Mouse (Mus musculus) ES-CJ7 (cell line): ENCODE measurements around the gene Cldn13.

ENCODE experiments used
- DNase-seq: peaks from one replicate; pipeline ENCODE4 v3.0.0; 2011; ENCODE audit warnings: low read depth, low spot score

Gene Cldn13

DNA sequence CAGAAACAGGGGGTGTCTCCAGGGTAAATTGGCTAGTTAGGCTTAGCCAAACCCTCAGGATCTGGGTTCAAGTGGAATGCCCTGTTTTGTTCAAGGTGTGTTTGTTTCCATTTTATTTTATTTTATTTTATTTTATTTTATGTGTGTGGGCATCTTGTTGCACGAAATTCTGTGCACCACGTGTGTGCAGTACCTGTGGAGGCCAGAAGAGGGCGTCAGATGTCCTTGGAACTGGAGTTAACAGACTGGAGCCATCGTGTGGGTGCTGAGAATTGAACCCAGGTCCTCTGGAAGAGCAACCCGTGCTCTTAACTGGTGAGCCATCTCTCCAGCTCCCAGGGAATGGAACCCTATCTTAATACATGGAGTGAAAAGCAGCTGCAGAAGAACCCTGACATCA, 22.6 kb downstream of the Cldn13 start:
- DNase-seq = no peak

DNA sequence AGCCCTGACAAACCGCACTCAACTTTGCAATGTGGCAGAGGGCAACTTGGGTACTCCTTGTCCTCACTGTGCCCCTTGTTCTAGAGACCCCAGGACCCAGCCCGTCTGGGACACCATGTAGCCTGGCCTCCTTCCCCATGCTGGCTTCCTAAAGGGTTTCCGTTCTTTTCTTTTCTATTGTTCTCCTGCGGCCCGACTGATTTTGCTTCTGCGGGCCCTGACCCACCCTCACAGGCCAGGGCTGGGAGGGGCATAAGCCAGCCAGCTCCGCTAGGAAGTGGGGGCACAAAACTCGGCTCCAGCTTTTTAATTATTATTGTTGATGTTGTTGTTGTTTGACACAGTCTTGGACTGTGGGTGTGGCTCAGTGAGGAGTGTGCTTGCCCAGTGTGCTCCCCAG, 23.8 kb downstream of the Cldn13 start:
- no peak for DNase-seq

DNA sequence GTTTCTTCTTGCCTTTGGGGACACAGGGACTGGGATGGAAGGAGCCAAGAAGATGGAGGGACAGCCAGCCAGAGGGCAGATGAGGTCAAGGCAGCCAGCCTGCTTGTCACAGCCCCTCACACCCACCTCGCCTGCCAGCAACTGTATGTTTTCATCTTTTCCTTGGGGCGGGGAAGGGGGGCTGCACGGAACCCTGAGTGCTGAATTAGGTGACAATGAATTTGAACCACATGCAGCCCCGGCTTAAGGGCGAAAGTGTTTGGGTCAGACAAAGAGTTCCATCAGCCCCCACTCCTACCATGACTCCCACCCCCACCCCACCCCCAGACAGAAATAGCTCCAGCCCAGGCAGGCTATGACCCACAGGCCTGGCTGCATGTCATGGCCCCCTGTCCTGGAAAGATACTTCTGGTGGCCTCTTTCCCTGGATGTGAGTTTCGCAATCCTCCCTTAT, 24.7 kb downstream of the Cldn13 start:
- no peak for DNase-seq

DNA sequence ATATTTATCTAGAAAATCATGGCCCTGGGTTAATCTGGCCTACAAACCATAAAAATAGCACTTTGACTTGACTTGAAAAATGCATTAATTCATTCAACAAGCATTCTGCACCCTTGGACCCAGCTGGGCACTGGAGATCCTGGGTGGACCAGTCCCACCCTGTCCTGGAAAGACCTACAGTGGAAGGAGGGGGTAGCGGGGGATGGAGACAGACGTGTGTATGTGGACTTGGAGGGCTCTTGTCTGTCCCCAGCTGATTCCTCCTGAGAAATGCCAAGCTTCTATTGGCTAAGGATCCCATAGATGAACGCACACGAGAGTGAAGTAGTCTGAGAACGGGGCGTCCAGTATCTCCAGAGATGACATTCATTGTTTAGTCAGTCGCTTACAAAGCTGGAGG, 26.8 kb downstream of the Cldn13 start:
- no peak for DNase-seq

DNA sequence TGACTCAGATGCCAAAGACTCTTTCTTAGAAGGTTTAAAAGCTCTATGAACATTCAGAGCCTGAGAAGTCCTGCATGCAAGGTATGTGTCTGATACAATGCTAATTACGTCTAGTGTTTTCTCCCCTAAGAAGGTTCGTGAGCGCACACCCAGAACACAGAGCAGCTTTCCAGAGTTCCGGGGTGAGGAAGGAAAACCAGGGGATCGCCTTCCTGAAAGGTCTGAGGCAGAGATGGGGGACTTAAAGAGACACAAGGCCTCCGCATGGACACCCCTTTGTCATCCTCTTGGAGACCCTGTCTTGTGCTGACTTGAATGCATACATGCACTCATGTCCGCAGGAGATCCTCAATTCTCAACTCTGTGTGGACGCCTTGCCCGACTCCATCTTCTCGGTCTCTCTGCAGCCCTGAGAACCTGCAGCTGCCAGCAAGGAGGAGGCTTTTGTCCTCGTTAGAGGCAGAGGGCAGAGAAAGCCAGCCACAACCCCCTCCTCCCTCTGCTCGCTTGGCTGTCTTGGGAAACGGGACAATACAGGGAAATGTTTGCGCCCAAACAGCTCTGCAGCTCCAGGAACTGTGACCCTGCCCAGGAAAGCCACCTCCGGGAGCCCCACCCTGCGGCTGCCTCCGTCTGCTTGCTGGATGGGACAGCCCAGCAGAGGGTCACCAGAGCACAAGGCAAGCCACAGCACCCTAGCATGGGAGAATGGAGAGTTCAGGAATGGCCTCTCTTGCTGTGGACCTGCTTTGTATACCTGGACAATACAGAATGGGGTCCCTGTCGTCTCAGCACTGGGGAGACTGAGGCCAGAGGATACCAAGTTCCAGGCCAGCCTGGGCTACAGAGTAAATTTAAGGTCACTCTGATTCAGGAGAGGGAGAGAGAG, 27.6 kb downstream of the Cldn13 start:
- no peak for DNase-seq

DNA sequence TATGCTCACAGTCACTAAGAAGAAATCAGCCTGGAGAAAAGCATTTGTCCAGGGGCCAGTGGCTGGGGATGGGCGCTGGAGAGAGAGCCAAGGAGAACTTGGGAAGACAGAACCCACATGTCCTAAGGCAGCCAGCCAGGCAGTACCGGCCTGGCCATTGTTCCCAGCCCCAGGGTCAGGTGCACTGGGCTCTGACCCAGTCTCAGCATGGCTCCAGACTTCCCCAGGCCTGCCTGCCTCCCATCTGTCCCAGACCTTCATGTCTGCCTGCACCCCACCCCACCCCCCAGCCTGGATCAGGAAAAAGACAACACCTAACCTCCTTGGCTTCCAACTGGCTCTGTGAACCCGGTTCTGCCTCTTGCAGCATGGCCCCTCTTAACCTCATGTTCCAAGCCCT, 32.2 kb downstream of the Cldn13 start:
- no peak for DNase-seq

DNA sequence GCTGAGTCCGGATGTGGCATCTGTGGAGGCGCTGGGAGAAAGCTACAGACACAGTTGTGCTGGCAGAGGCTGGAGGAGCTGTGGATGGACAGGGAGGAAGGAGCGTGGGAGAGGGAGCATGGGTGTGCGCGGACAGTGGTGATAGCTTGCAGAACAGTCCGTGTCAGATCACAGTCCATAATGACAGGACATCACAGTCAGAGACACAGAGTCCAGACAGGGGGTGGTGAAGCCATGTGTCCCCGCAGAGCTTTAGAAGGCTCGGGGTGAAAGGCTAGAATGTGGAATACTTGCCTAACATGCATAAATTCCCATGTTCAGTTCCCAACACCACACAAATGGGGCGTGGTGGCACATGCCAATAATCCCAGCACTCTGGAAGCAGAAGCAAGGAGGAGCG, 38.5 kb downstream of the Cldn13 start:
- DNase-seq = no peak

DNA sequence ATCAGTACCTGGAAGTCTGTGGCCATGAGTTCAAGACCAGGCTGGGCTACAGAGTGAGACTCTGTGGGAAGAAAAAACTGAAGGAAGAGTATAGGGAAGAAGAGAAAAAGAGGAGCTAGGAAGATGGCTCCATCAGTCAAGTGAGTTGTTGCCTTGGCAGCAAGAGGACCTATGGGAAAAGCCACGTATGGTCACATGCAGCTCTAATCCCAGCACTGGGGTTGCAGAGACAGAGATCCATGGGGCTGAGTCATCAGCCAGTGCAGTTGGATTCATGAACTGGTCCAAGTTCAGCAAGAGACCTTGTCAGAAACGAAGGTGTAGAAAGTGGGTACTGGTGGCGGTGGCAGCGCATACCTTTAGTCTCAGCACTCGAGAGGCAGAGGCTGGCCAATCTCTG, 40.1 kb downstream of the Cldn13 start:
- no peak for DNase-seq

DNA sequence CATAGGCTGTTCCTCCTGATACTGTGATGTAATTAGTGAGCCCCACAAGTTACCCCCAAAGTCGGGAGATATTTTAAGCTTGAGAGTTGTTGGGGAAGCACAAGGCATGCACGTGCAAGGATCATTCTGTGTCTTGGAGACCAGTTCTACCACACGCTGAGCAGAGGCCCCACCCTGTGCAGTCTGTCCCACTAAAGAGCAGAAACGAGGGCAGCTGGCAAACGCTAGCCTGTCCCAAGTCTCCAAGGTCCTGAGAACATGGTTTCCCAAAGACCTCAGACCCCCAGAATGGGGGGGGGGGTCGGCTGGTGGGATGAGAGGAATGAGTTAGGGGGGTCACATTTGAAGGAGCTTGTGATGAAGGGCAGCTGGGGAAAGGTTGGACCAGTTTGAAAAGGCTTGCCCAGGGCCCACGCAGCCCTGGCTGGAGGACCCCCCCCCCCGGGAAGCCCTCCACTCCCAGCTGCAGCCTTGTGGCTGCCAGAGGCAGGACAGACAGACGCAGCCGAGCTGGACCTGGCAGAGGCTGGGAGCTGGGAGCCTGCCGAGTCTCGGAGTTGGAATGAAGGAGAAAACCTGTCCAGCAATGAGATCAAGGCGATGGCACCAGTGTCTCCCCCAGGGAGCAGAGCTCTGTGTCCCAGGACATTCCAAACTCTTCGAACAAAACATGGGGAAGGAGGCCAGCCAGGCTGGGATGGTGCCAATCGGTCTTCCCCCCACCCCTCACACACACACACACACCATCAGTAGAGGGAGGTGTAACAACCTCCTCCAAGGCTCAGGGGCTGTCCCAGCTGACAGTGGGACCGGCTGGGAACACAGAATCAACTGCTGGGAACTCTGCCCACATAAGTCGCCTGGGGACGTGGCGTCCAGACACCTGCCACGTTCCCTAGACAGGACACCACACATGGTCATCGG, 41.1 kb downstream of the Cldn13 start:
- DNase-seq = no peak

DNA sequence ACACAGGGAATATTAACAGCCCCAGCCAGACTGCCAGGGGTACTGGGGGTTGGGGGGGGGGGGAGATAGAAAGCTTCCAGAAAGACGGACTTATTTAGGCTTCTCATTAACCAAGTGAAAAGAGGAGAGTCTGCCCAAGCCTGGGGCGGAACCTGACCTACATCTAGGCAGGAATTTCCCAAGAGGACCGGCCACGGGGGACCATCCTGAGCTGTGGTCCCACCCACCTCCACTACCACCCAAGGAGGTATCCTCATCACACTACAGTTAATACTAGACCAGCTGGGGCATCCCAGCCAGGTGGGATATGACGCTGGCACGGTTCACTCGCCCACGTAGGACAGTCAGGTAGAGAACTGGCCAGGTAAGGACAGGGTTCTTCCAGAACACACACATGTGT, 42.3 kb downstream of the Cldn13 start:
- DNase-seq = no peak

DNA sequence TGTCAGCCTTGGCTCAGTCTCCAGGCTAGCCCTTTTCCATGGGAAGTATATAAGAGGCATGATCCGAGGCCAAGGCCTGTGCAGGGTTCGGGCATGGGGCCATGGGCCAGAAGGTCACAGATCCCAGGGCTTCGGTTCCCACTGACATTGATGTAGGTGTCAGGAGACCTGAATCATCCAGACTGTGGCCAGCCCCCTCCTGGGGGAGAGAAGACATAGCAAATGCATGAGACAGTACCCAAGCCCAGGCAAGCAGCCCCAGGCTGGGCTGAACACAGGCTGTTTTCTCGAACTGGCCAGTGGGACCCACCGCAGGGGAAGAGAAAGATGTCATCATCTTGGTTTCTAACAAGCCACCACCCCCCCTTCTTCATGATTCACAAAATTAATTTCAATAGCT, 42.7 kb downstream of the Cldn13 start:
- DNase-seq = no peak

DNA sequence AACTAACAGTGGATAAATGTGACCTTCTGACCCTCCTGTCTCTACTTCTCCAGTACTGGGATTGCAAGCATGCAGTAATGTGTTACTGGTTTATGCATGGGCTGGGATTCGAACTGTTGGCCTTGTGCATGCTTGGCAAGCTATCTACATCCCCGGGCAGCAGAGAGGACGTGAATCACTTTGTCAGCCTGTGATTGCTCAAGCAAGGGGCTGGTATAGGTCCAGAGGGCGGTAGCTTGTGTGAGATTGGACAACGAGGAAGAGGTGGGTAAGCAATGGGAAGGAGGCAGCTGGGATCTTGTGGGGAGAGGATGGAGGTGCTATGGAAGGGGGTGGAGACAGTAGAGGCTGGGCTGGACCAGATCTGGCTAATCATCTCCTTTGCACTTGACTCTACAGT, 46.8 kb downstream of the Cldn13 start:
- no peak for DNase-seq

DNA sequence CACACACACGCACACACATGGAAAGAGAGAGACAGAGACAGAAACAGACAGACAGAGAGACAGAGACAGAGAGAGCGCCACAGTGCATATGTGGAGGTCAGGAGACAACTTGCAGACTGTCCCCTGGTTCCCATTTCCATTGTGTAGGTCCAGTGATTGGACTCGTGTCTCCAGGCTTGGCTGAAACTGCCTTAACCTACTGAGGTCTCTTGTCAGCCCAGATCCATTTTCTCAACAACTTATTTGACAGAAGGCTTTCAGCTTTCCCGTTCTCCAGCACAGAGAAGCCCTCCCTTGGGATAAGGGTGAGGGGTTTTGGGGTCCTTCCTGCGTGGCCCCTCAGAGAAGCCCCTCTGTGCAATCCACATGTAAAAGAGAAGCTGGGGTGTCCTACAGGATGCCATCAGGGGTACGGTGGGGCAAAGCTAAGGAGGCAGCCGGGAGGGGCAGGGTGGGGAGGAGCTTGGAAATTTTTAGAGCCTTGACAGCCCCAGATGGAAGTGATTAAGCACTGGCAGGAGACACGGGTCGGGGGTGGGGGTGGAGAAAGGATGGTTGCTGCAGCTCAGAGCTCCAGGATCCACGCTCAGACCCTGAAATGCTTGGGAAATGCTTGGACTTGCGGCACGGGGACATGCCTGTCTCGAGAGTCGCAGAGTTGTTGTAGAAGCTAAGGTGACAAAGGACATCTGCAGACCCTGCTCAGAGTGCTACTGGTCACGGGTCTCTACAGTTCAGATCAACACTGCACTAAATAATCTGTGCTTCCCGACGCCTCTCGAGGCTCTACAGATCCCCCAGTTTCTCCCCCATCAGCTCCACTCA, 47.8 kb downstream of the Cldn13 start:
- DNase-seq = no peak

DNA sequence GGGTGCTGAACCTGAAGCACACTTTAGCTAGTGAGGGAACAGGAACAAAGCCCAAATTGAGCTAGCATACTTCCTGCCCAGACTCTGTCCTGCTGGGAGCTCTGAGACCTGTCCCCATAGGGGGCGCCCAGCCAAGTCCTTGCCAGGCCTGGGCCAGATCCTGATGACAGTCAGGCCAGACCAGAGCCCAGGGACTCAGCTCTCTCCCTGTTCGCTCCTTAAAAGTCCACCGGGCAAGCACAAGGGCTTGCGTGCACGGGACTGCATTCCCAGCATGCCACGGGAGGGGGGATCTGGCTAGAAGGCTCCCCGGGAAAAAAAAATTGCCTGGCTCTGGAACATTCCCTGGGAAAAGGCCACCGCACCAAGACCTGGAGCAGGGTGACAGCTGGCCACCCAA, 50.2 kb downstream of the Cldn13 start:
- peak; percentile 9 for DNase-seq
